Mouse (Mus musculus): ENCODE data around the gene Il9r.

DNA sequence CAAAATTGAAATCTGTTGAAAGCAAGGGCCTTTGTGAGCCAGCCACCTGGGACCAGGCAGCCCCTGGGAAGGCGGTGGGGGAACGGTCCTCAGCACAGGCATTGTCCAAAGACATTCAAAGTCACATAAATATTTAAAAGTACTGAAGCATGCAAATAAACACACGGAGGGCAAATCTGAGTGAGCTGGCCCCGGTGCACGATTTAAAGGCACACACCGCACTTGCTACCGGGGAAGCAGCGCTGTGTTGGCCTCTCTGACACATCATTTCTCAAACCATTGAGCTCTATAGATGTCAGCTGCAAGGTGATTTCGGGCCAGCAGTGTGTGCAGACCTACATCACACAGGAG is 61.5 kb downstream of the Il9r start:
- no peak for TF ChIP-seq GATA1 (IDR thresholded peaks at IDR 0.05; ENCODE audit: borderline replicate concordance, low read length)
- no peak for TF ChIP-seq CTCF (IDR thresholded peaks at IDR 0.05; ENCODE audit: low read depth, low read length)
- TF ChIP-seq GATA2 (IDR thresholded peaks at IDR 0.05; ENCODE audit: borderline replicate concordance, low read depth, low read length) = no peak
- no peak for TF ChIP-seq TAL1 (conservative IDR thresholded peaks at IDR 0.05; ENCODE audit: low read depth, low read length)
- TF ChIP-seq POLR2AphosphoS5 (IDR thresholded peaks at IDR 0.05; ENCODE audit: insufficient replicate concordance, low read depth, low read length) = no peak

Measured in G1E (cell line).